Mouse (Mus musculus): Measurements from ENCODE around the gene Fchsd2. TPM values are rescaled to one million over a fixed set of nuclear protein-coding genes. Genes with fewer than 3 reads are reported as not detected.

Gene Fchsd2
- polyA plus RNA-seq, 1 experiment from 2014 or later, result 4.9 TPM

DNA sequence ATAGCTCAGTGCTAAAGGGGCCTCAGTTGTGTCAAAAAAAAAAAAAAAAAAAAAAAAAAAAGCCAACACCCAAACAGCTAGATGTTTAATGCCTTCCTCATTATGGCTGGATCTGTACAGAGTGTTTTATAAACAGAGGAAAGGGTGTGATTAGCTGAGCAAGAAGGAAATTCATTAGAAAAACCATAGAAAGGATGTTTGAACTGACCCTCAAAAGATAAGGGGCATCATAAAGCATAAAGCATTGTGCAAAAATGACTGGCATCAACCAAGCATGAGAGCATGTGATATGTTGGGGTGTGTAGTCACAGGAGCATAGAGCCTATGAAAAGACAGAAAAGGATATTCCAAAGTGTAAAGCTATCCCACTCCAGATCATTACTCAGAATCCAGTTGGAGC is 165.8 kb downstream of the Fchsd2 start:
- ATAC-seq (ENCODE audit: insufficient read depth), result no peak
- Histone ChIP-seq H3K4me2 (no peak overlapping the region), H3K4me1 (replicated peaks) (no peaks in the 10 kb centered on the region), H3K9me3 (replicated peaks) (no peaks in the 10 kb centered on the region), H3K27me3 (no peaks in the 10 kb centered on the region), H3K9ac (no peak overlapping the region), H3K36me3 (replicated peaks) (peaks cover 23% of the 10 kb centered on the region), H3K27ac (replicated peaks) (no peak overlapping the region), H3K4me3 (replicated peaks) (no peak overlapping the region)

- H3K4me1 ChIP-seq (replicated peaks), result no peaks in the 10 kb centered on the region
- H3K9ac ChIP-seq, result no peak overlapping the region
- H3K27me3 ChIP-seq, result no peaks in the 10 kb centered on the region
- no peak for ATAC-seq (ENCODE audit: insufficient read depth)
- H3K36me3 ChIP-seq (replicated peaks), result peaks cover 18% of the 10 kb centered on the region
- H3K9me3 ChIP-seq (replicated peaks), result no peaks in the 10 kb centered on the region
- 57% methylated on average over 4 of the region's 4 CpGs for WGBS (ENCODE audit: insufficient replicate concordance)
- no peak overlapping the region for H3K4me3 ChIP-seq (replicated peaks)
- H3K27ac ChIP-seq (replicated peaks), result no peak overlapping the region
- no peak overlapping the region for H3K4me2 ChIP-seq
Observed at GRCm38 (mm10) chr7:101261941-101262546, 169.4 kb downstream of the Fchsd2 start.

DNA sequence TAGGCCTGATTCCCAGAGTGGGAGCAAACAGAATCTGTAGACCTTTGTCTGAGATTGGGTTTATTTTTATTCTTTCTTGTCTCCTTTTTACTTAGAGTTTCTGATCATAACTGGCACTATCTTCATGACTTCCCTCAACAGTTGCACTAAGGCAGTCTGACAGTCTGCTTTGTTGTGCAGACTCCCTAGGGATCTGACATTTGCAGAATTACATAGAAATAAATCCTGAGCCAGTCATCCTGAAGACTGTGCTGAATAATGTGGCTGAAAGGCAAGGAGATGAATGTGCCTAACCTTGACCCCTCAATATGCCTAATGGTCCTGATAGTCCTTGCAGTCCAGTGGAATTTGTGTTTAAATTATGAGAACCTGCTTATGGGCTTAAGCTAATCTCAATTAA is 170.8 kb downstream of the Fchsd2 start:
- H3K36me3 ChIP-seq (replicated peaks), result peaks cover 18% of the 10 kb centered on the region
- H3K4me2 ChIP-seq, result no peak overlapping the region
- ATAC-seq (ENCODE audit: insufficient read depth), result no peak
- no peaks in the 10 kb centered on the region for H3K9me3 ChIP-seq (replicated peaks)
- H3K27ac ChIP-seq (replicated peaks), result no peak overlapping the region
- no peak overlapping the region for H3K9ac ChIP-seq
- no peaks in the 10 kb centered on the region for H3K27me3 ChIP-seq
- peaks cover 8% of the 10 kb centered on the region; the same call in 1 of the 2 replicates for H3K4me1 ChIP-seq (replicated peaks)
- H3K4me3 ChIP-seq (replicated peaks), result no peak overlapping the region

DNA sequence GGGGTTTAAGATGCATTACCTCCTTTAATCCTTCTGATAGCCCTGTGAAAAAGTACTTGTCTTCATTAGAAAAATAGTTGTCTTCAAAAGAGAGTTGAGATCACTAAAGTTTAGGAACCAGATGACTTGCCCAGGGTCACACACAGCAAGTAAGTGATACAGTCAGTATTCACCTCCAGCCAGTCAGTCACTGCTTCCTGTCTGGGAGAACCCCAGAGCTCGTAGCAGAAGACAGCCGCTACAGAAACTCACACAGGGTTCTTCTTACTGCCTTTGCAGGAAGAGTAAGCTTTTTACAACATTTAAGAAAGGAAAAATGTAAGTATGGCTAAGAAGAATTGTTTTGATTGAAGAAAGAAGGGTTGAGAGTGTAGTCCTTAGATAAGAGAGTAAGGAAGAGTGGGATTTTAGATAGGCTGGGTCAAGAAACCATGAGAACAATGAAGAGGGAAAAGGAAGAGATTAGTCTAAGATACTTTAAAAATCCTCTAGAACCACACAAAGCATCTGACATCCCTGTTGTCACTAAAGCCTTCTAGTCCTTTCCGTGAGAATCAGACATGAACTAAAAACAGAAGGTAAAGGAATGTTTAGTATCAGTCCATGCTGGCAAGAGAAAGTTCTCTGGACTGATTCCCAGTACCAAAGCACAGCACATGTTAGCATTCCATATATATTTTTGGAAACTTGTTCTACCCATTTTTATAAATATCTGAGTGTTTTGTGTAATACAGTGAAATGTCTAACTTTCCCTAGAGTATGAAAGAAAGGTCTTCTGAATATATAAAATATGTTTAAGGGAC is 175.0 kb downstream of the Fchsd2 start:
- no peak for ATAC-seq (ENCODE audit: insufficient read depth)
- H3K4me3 ChIP-seq (replicated peaks), result no peak overlapping the region
- H3K27ac ChIP-seq (replicated peaks), result no peak overlapping the region
- no peaks in the 10 kb centered on the region for H3K27me3 ChIP-seq
- no peaks in the 10 kb centered on the region for H3K9me3 ChIP-seq (replicated peaks)
- 31% methylated on average over 3 of the region's 3 CpGs for WGBS (ENCODE audit: insufficient replicate concordance)
- 0 out of 2 replicates have a peak, but pooled peaks cover 11% of the 10 kb centered on the region for H3K36me3 ChIP-seq (replicated peaks)
- peaks cover 21% of the 10 kb centered on the region for H3K4me1 ChIP-seq (replicated peaks)
- H3K4me2 ChIP-seq, result no peak overlapping the region
- H3K9ac ChIP-seq, result no peak overlapping the region

DNA sequence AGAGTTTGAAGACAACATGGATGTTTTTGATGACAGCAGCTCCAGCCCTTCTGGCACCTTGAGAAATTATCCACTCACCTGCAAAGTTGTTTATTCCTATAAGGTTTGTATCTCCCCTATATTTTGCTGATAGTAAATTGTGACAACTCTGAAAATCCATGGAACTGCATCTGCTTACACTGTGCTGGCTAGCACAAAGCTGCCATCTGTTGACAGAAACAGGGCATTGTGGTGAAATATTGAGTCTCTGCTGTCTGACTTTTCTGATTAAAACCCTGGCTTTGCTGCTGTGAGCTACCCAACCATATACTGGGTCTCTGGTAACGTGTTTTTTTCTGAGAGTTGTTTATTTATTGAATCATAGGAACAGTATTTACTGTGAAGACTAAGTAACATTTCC is 178.9 kb downstream of the Fchsd2 start:
- no peak overlapping the region for H3K4me2 ChIP-seq
- 0 out of 2 replicates have a peak overlapping the region, but pooled peaks have one; percentile 7 for H3K27ac ChIP-seq (replicated peaks)
- H3K4me1 ChIP-seq (replicated peaks), result peaks cover 28% of the 10 kb centered on the region
- 63% methylated on average over 1 of the region's 1 CpGs for WGBS (ENCODE audit: insufficient replicate concordance)
- H3K9ac ChIP-seq, result no peak overlapping the region
- no peak for ATAC-seq (ENCODE audit: insufficient read depth)
- peaks cover 27% of the 10 kb centered on the region for H3K36me3 ChIP-seq (replicated peaks)
- H3K4me3 ChIP-seq (replicated peaks), result no peak overlapping the region
- H3K27me3 ChIP-seq, result no peaks in the 10 kb centered on the region
- no peaks in the 10 kb centered on the region for H3K9me3 ChIP-seq (replicated peaks)

DNA sequence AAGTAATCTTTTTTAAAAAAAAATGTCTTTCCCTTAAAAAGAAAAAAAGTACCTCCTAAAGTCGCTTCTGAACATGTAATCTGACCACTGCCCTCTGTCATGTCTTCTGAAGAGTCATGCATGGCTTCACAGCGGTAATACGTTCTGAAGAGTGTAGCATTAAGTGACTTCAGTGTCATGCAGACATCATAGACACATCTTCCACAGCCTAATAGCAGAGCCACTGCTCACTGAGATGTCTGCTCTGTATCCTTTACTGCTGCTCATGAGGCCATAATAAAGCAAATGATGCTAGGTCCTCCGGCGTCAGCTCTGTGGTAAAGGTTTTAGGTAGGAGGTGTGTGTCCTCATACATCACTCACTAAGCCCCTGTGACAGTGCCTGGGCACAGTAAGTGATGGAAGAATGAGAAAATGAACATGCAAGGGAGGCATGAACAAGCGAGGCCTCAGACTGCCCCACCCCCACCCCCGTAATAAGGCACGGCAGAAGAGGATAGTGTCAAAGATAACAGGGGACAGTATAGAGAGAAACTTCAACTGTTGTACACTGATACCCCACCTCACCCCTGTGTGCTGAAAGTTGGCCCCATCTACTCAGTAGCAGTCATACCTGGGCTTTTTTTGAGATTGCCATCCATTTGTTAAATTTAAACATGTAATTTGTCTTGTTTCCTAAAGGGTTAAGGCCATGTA is 179.9 kb downstream of the Fchsd2 start:
- H3K9ac ChIP-seq, result no peak overlapping the region
- ATAC-seq (ENCODE audit: insufficient read depth), result peak; percentile 85
- H3K4me1 ChIP-seq (replicated peaks), result peaks cover 23% of the 10 kb centered on the region
- WGBS (ENCODE audit: insufficient replicate concordance), result 58% methylated on average over 8 of the region's 8 CpGs
- no peak overlapping the region for H3K4me3 ChIP-seq (replicated peaks)
- H3K9me3 ChIP-seq (replicated peaks), result no peaks in the 10 kb centered on the region
- H3K27me3 ChIP-seq, result no peaks in the 10 kb centered on the region
- peaks cover 29% of the 10 kb centered on the region for H3K36me3 ChIP-seq (replicated peaks)
- H3K27ac ChIP-seq (replicated peaks), result 0 out of 2 replicates have a peak overlapping the region, but pooled peaks have one; percentile 33
- H3K4me2 ChIP-seq, result peak overlapping the region; percentile 18; the same call in 1 of the 2 replicates

DNA sequence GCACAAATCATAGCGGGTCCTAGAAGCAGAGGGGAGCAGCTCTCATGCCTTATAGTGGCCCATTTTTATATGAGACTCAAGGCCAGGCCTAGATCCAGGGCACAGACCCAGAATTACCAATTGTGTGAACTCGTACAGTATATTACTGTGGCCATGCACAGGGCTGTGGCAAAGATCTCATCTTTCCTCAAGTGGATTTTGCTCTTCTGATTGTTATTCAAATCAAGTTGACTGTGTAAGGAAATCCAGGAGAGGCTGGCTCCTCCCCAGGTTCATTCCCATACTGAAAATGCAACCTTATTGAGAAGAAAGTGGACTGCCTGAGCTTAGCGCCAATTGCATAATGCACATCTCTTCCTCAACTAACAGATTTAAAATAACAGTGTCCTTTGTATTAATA is 190.1 kb downstream of the Fchsd2 start:
- no peak for ATAC-seq (ENCODE audit: insufficient read depth)
- Histone ChIP-seq H3K27me3 (no peaks in the 10 kb centered on the region), H3K4me3 (replicated peaks) (no peak overlapping the region), H3K27ac (replicated peaks) (no peak overlapping the region), H3K9me3 (replicated peaks) (no peaks in the 10 kb centered on the region), H3K36me3 (replicated peaks) (peaks cover 31% of the 10 kb centered on the region), H3K4me2 (no peak overlapping the region), H3K4me1 (replicated peaks) (no peaks in the 10 kb centered on the region), H3K9ac (no peak overlapping the region)
- 73% methylated on average over 3 of the region's 3 CpGs for WGBS (ENCODE audit: insufficient replicate concordance)

DNA sequence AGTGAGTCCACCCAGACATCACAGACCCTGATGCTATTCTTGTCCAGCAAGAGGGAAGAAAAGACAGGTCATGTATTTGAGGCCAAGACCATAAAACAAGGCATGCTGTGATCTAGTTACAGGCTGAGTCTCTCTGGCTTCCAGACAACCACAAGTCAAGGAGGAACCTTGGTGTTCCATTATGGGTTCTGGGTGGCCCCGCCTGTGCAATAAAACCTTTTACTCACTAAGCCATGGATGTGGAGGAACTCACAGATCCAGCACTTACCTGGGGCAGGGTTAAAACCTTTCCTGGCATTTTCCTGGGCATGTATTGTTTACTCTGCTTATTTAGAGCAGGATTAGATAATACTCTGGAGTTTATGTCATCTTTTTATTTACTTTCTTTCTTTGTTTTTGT is 191.8 kb downstream of the Fchsd2 start:
- no peak for ATAC-seq (ENCODE audit: insufficient read depth)
- H3K27me3 ChIP-seq, result no peaks in the 10 kb centered on the region
- 82% methylated on average over 1 of the region's 1 CpGs for WGBS (ENCODE audit: insufficient replicate concordance)
- H3K36me3 ChIP-seq (replicated peaks), result peaks cover 30% of the 10 kb centered on the region
- H3K9ac ChIP-seq, result no peak overlapping the region
- H3K4me1 ChIP-seq (replicated peaks), result no peaks in the 10 kb centered on the region
- no peak overlapping the region for H3K27ac ChIP-seq (replicated peaks)
- no peak overlapping the region for H3K4me2 ChIP-seq
- H3K4me3 ChIP-seq (replicated peaks), result no peak overlapping the region
- no peaks in the 10 kb centered on the region for H3K9me3 ChIP-seq (replicated peaks)

- no peak overlapping the region for H3K27ac ChIP-seq (replicated peaks)
- WGBS (ENCODE audit: insufficient replicate concordance), result 62% methylated on average over 4 of the region's 4 CpGs
- H3K4me3 ChIP-seq (replicated peaks), result no peak overlapping the region
- no peaks in the 10 kb centered on the region for H3K27me3 ChIP-seq
- no peak overlapping the region for H3K4me2 ChIP-seq
- H3K9ac ChIP-seq, result no peak overlapping the region
- H3K9me3 ChIP-seq (replicated peaks), result no peaks in the 10 kb centered on the region
- no peak; the same call in 1 of the 2 replicates for ATAC-seq (ENCODE audit: insufficient read depth)
- H3K4me1 ChIP-seq (replicated peaks), result no peaks in the 10 kb centered on the region
- H3K36me3 ChIP-seq (replicated peaks), result peaks cover 24% of the 10 kb centered on the region
Observed at GRCm38 (mm10) chr7:101286891-101287290, 194.2 kb downstream of the Fchsd2 start.

GRCm38 (mm10) chr7:101287820-101288219 is 195.2 kb downstream of the Fchsd2 start:
- no peak for ATAC-seq (ENCODE audit: insufficient read depth)
- no peak overlapping the region for H3K4me3 ChIP-seq (replicated peaks)
- no peaks in the 10 kb centered on the region for H3K4me1 ChIP-seq (replicated peaks)
- peaks cover 14% of the 10 kb centered on the region for H3K36me3 ChIP-seq (replicated peaks)
- no peak overlapping the region for H3K27ac ChIP-seq (replicated peaks)
- no peak overlapping the region for H3K9ac ChIP-seq
- H3K27me3 ChIP-seq, result no peaks in the 10 kb centered on the region
- H3K9me3 ChIP-seq (replicated peaks), result no peaks in the 10 kb centered on the region
- 51% methylated on average over 2 of the region's 2 CpGs for WGBS (ENCODE audit: insufficient replicate concordance)
- no peak overlapping the region for H3K4me2 ChIP-seq

DNA sequence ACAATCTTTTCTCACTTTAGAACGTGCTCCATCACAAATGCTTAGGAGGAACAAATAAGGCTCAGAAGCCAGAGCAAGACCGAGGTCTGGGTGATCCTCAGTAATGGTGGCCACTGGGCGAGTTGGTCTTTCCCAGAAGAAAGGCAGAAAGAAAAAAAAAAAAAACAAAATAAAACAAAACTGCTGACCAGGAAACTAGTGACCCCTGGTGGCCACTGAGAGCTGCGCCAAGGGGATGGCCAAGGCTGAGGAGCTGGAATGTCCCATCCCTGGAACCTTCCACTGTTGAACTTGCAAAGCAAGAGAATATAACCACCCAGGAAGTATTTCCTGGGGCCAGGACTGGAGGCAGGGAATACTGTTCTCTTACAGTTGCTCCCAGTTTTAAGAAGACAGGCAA is 195.8 kb downstream of the Fchsd2 start:
- Histone ChIP-seq H3K4me3 (replicated peaks) (no peak overlapping the region), H3K27me3 (no peaks in the 10 kb centered on the region), H3K27ac (replicated peaks) (no peak overlapping the region), H3K36me3 (replicated peaks) (peaks cover 9% of the 10 kb centered on the region), H3K4me1 (replicated peaks) (no peaks in the 10 kb centered on the region), H3K4me2 (no peak overlapping the region), H3K9me3 (replicated peaks) (no peaks in the 10 kb centered on the region), H3K9ac (no peak overlapping the region)
- no peak for ATAC-seq (ENCODE audit: insufficient read depth)
- 37% methylated on average over 4 of the region's 4 CpGs for whole genome bisulfite sequencing (ENCODE audit: insufficient replicate concordance)
